Mouse (Mus musculus) heart, embryonic 10.5 days (tissue): ENCODE results near the gene Ccdc54. TPM values are rescaled to one million over a fixed set of nuclear protein-coding genes. Genes with fewer than 3 reads are reported as not detected.

Source experiments
- polyA plus RNA-seq: library from polyadenylated mRNA; unstranded; fragments of >200 nt; fragmentation: Nextera tagmentation; extraction: Ambion mirVana; gene quantifications from 2 replicates; pipeline ENCODE4 v1.2.1, GENCODE M21; 2016

Gene Ccdc54
- polyA plus RNA-seq, 1 experiment from 2014 or later: not detected

Other genes with a start within 250 kb of the Ccdc54 start
- 41.6 and 50.2 TPM in 2 replicates for gene Bbx, start 158.8 kb downstream of the Ccdc54 start, polyA plus RNA-seq